Mouse (Mus musculus) testis, adult 2 months (tissue): ENCODE measurements around the gene Zfyve28.

Experiments
- CTCF ChIP-seq: fragments of 200-500 bp; IDR thresholded peaks from 2 replicates; pipeline ENCODE4 v1.5.1; 2012; ENCODE audit warnings: low read depth, mild to moderate bottlenecking, inconsistent platforms, low read length, moderate library complexity; ENCODE audit not compliant: control insufficient read depth, insufficient read depth, insufficient replicate concordance
- POLR2A ChIP-seq: fragments of 200-500 bp; IDR thresholded peaks from 2 replicates; pipeline ENCODE4 v1.6.1; 2012; ENCODE audit warnings: low read depth, mild to moderate bottlenecking, inconsistent platforms, low read length, moderate library complexity; ENCODE audit not compliant: control insufficient read depth

- TF ChIP-seq CTCF, result no peak
- TF ChIP-seq POLR2A, result no peak
These were observed 31.3 kb upstream of the Zfyve28 start for GRCm38 (mm10) chr5:34319491-34320034.
